Comparison of ENCODE assay signal across 20 mouse cellular contexts in genomic region chr3:15574887-15575286, GRCm38 (mm10). TPM values are rescaled to one million over a fixed set of nuclear protein-coding genes. Genes with fewer than 3 reads are reported as not detected.
DNase-seq lines count a peak whose midpoint lies in the region; ATAC-seq and TF ChIP-seq lines count a peak whose summit lies in the region.
"Not testable (repeated sequence)": the region's sequence is repeated elsewhere in the genome, so short reads cannot be mapped to it uniquely, and the experiment has no call there.
"Had no signal": no experiment of that assay in that cellular context is flagged by ENCODE, and none has a peak within 500 bp of the region (broad histone marks: within the 10 kb centered on the region; RNA-seq: fewer than 3 reads in every experiment).

Sirpb1b (minus strand) TSS chr3:15575065.

- H3K9ac ChIP-seq in liver, adult 2 months (ENCODE audit: low read depth, low read length); lung, postnatal 0 days (replicated peaks; ENCODE audit: low read depth): not testable (repeated sequence)

- not testable (repeated sequence) for H3K36me3 ChIP-seq in liver, adult 2 months (ENCODE audit: control insufficient read depth, insufficient read depth, low read length); lung, postnatal 0 days (ENCODE audit: insufficient read depth, low read length)

- peak within 1 kb of the TSS; percentile 18 for H3K4me3 ChIP-seq in bone marrow, adult 2 months (replicated peaks; ENCODE audit: control insufficient read depth, low read depth, low read length)
- H3K4me3 ChIP-seq in liver, adult 2 months (ENCODE audit: insufficient read depth, low read depth, low read length); lung, postnatal 0 days (ENCODE audit: low read depth, low read length): not testable (repeated sequence)

- TF ChIP-seq CTCF in bone marrow, adult 2 months (IDR thresholded peaks at IDR 0.05; ENCODE audit: control insufficient read depth, insufficient read depth, low read length); liver, adult 2 months (IDR thresholded peaks at IDR 0.05; ENCODE audit: low read depth, low read length); lung, postnatal 0 days (IDR thresholded peaks at IDR 0.05): not testable (repeated sequence)

- DNase-seq in liver, adult 2 months (ENCODE audit: extremely low read depth, low read depth, low spot score), result peak; percentile 17
- DNase-seq in lung, postnatal 0 days (ENCODE audit: low spot score), result peak; percentile 24
- DNase-seq in lung, postnatal 36 days, result peak; percentile 57

- H3K27me3 ChIP-seq in liver, adult 2 months (ENCODE audit: control insufficient read depth, insufficient read depth, low read length); lung, postnatal 0 days (replicated peaks; ENCODE audit: insufficient read depth, low read length): not testable (repeated sequence)

- not testable (repeated sequence) for H3K9me3 ChIP-seq in lung, postnatal 0 days (ENCODE audit: low read length)

- not testable (repeated sequence) for H3K4me2 ChIP-seq in lung, postnatal 0 days (replicated peaks; ENCODE audit: low read depth, low read length)

- H3K4me1 ChIP-seq in bone marrow, adult 2 months (ENCODE audit: control insufficient read depth, insufficient read depth, low read length); liver, adult 2 months (ENCODE audit: control insufficient read depth, insufficient read depth, low read length); lung, postnatal 0 days (ENCODE audit: insufficient read depth, low read depth, low read length): not testable (repeated sequence)

- TF ChIP-seq POLR2A in bone marrow, adult 2 months (IDR thresholded peaks at IDR 0.05; ENCODE audit: borderline replicate concordance, control insufficient read depth, low read depth, low read length); liver, adult 2 months (IDR thresholded peaks at IDR 0.05; ENCODE audit: extremely low read depth, insufficient read depth, low read length): not testable (repeated sequence)

- H3K27ac ChIP-seq in bone marrow, adult 2 months (ENCODE audit: control insufficient read depth, insufficient read depth, low read depth, low read length, poor library complexity); liver, adult 2 months (replicated peaks; ENCODE audit: insufficient read depth, low read depth, low read length); lung, postnatal 0 days (ENCODE audit: low read length): not testable (repeated sequence)

- not testable (repeated sequence) for H3K79me2 ChIP-seq in liver, adult 2 months (ENCODE audit: control insufficient read depth, insufficient read depth, low read length)

- not testable (repeated sequence) for TF ChIP-seq EP300 in lung, postnatal 0 days (IDR thresholded peaks at IDR 0.05)

- WGBS in bone marrow, adult 2 months, result 42% methylated on average over 1 of the region's 1 CpGs
- WGBS in liver, adult 2 months, result 61% methylated on average over 1 of the region's 1 CpGs
- no CpG with 5 or more reads among the region's 1 CpGs for WGBS in lung, postnatal 0 days

- peak; percentile 62 for ATAC-seq in common myeloid progenitor, adult 5-6 weeks (replicated peaks; ENCODE audit: low read depth, poor library complexity, severe bottlenecking)
- ATAC-seq in lung, postnatal 0 days, result 0 out of 2 replicates have a peak, but pooled peaks have one; percentile 25
- peak; percentile 88 for ATAC-seq in megakaryocyte, adult 5-6 weeks (ENCODE audit: poor library complexity, severe bottlenecking)
- peak; percentile 95 for ATAC-seq in monocyte, adult 5-6 weeks (replicated peaks; ENCODE audit: insufficient number of reproducible peaks, low FRiP score, low TSS enrichment, poor library complexity, severe bottlenecking)

RNA-seq across cellular contexts. Expression of gene Sirpb1b, which starts in this region (rescaled TPM):
- 13.3 TPM in 1 of 2 replicates, not detected in the other for polyA plus RNA-seq in bone marrow, adult 2 months (2011; ENCODE audit: insufficient read depth, insufficient read length, low replicate concordance, missing spikeins)
- not detected in 2 replicates for total RNA-seq in common myeloid progenitor, adult 5-6 weeks (2017)
- total RNA-seq in liver, adult 2 months (2014; rRNA removed), result 0.20 and 0.65 TPM in 2 replicates
- not detected in 2 replicates for polyA plus RNA-seq in liver, adult 2 months (2012; rRNA removed)
- 2.0 and 2.5 TPM in 2 replicates for polyA plus RNA-seq in lung, postnatal 0 days (2015; fragmentation: Nextera tagmentation; extraction: Ambion mirVana)
- 64.0 and 72.7 TPM in 2 replicates for total RNA-seq in megakaryocyte, adult 5-6 weeks (2015)
- total RNA-seq in megakaryocyte, adult 5-6 weeks (2017), result 26.8 and 30.3 TPM in 2 replicates
- 55.3 to 100 TPM (median 75.8 TPM) in 3 replicates for total RNA-seq in monocyte, adult 5-6 weeks (2017)
- total RNA-seq: adrenal gland, postnatal 14 days; CH12.LX had no signal
- polyA plus RNA-seq: CD4-positive, CD25-positive, alpha-beta regulatory T cell, adult 4 months; cerebellum, adult 2 months; embryonic facial prominence, embryonic 11.5 days; embryonic facial prominence, embryonic 13.5 days; erythroblast, embryonic 14.5 days; forebrain, embryonic 10.5 days; forebrain, embryonic 12.5 days; forebrain, embryonic 14.5 days; forebrain, embryonic 16.5 days; G1E; Patski had no signal

Comparison
In these comparisons a context has a peak if more than half of its experiments do, and no peak if none do; other contexts are left out.
1. RNA of gene Sirpb1b (total RNA-seq): 55.3 to 100 TPM in monocyte, adult 5-6 weeks and 26.8 to 72.7 TPM in megakaryocyte, adult 5-6 weeks; 0.20 to 0.65 TPM in liver, adult 2 months and not detected in common myeloid progenitor, adult 5-6 weeks; every median in the first group is over 10 times any median in the second.
2. Peak in ATAC-seq in common myeloid progenitor, adult 5-6 weeks; RNA of the gene not detected or under 1 TPM.
3. Peak in DNase-seq in liver, adult 2 months; RNA of the gene not detected or under 1 TPM.
4. ATAC-seq: peak in every context shown above with its lines; median percentile 95 in monocyte, adult 5-6 weeks; 88 in megakaryocyte, adult 5-6 weeks; 62 in common myeloid progenitor, adult 5-6 weeks; 25 in lung, postnatal 0 days.
5. Peak in every context shown above with its lines, with median percentiles within 50 percentile points of each other: DNase-seq.